Mouse (Mus musculus): ENCODE measurements around the gene Wdr1. TPM values are rescaled to one million over a fixed set of nuclear protein-coding genes. Genes with fewer than 3 reads are reported as not detected.

Wdr1 gene
- polyA plus RNA-seq, 1 experiment from 2014 or later = 148 TPM

DNA sequence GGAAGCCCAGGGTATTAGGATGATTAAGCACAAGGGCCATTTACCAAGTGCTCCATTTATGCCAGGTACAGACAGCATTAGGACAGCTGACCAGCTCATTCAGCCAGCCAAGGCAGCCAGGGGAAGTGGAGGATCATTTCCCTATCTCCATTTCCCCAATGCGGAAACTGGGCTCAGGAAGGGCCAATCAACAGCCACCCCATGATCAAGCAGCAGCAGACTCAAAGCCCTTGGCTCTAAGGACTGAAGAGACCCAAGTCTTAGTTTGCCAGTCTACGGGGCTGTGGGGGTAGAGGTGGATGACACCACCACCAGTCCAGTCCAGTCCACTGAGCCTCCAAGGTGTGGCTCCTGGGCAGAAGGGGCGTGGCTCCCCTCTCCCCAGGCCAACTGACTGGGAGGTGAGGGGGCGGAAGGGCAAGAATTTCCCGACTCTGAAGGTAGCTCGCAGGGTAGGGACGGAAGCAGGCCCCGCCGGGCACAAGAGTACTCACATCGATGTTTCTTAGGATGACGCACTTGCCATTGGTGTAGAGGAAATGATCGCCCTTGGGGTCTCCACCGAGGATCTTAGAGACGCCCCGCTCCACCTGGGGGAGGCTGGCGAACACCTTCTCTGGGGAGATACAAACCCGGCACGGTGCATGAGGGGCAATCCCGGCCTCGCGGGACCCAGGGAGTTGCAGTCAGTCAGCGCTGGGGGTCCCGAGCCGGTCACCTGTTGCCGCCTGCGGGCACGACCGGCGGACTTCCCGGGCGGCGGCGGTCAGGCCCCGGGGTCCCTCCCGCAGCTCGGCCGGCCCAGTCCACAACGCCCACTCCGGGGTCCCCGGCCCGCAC, 2.2 kb downstream of the Wdr1 start:
- Histone ChIP-seq H3K9ac (peak overlapping the region; percentile 92), H3K4me2 (peak overlapping the region; percentile 97), H3K27me3 (no peaks in the 10 kb centered on the region), H3K27ac (replicated peaks) (peak overlapping the region; percentile 89), H3K36me3 (peaks cover 42% of the 10 kb centered on the region), H3K4me3 (peak overlapping the region; percentile 94), H3K9me3 (no peaks in the 10 kb centered on the region), H3K4me1 (replicated peaks) (peaks cover 35% of the 10 kb centered on the region)
- WGBS = under 1% methylated on average over 41 of the region's 41 CpGs
- ATAC-seq (ENCODE audit: low read depth) = peak; percentile 68

DNA sequence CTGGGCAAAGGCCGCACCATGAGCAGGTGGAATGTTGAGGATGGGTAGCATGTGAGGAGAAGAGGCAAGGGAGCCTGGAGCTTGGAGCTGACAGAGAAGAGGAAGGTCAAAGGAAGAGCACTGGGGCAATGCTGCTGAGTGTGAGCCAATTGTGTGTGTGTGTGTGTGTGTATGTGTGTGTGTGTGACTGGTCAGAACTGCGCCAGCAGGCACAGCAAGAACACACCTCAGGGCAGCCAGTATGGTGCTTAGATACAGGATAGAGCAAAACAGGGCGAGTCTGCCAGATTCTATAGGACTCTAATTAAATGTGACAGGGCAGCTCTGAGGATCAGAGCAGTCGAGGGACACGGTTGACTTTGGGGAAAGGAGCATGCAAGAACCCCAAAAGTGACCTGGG, 4.2 kb downstream of the Wdr1 start:
- Histone ChIP-seq H3K36me3 (peaks cover 59% of the 10 kb centered on the region), H3K27me3 (no peaks in the 10 kb centered on the region), H3K9ac (0 out of 2 replicates have a peak overlapping the region, but pooled peaks have one; percentile 92), H3K4me2 (no peak overlapping the region), H3K9me3 (no peaks in the 10 kb centered on the region), H3K27ac (replicated peaks) (no peak overlapping the region), H3K4me3 (no peak overlapping the region), H3K4me1 (replicated peaks) (peaks cover 47% of the 10 kb centered on the region)
- no peak for ATAC-seq (ENCODE audit: low read depth)
- WGBS = 95% methylated on average over 5 of the region's 5 CpGs

DNA sequence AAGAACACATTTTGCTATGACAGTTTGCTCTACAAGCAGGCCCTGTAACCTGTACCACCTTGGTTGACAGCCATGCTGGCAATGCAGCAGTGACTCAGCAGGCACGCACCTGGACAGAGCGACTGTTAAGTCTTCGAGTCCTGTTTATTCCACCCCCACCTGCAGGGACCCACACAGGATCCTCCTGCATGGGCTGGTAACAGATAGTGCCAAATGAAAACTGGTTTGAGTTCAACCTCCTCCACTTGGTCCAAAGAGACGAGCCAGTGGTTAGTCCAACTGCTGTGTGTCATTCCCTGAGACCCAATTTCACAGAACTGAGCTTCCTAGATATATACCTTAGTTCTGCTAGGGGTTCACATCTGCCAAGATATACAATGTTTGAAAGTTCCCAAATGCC, 5.2 kb downstream of the Wdr1 start:
- Histone ChIP-seq H3K4me3 (no peak overlapping the region), H3K4me1 (replicated peaks) (peaks cover 49% of the 10 kb centered on the region), H3K27ac (replicated peaks) (no peak overlapping the region), H3K27me3 (no peaks in the 10 kb centered on the region), H3K36me3 (peaks cover 64% of the 10 kb centered on the region), H3K9ac (no peak overlapping the region), H3K4me2 (no peak overlapping the region), H3K9me3 (no peaks in the 10 kb centered on the region)
- ATAC-seq (ENCODE audit: low read depth) = no peak
- 92% methylated on average over 4 of the region's 4 CpGs for WGBS

DNA sequence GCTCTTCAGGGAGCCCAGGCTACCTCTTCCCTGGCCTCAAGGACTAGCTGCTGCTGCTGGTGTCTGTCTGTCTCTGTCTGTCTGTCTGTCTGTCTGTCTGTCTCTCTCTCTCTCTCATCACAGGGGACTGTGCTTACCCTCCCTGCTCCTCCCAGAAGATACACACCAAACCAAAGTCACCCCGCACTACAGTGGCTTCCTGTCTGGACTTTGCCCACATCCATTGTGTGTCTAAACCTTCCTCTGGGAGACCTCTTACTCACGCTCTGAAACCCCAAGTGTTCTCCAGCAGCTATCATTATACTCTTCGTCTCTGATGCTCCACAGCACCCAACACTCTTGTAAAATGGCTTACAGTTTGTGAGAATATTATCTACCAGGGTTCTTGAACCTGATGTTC, 6.6 kb downstream of the Wdr1 start:
- H3K27me3 ChIP-seq = no peaks in the 10 kb centered on the region
- no peak for ATAC-seq (ENCODE audit: low read depth)
- H3K4me2 ChIP-seq = no peak overlapping the region
- no peak overlapping the region for H3K27ac ChIP-seq (replicated peaks)
- no peak overlapping the region for H3K4me3 ChIP-seq
- peaks cover 41% of the 10 kb centered on the region for H3K4me1 ChIP-seq (replicated peaks)
- 88% methylated on average over 3 of the region's 3 CpGs for WGBS
- no peak overlapping the region for H3K9ac ChIP-seq
- no peaks in the 10 kb centered on the region for H3K9me3 ChIP-seq
- H3K36me3 ChIP-seq = peaks cover 78% of the 10 kb centered on the region

DNA sequence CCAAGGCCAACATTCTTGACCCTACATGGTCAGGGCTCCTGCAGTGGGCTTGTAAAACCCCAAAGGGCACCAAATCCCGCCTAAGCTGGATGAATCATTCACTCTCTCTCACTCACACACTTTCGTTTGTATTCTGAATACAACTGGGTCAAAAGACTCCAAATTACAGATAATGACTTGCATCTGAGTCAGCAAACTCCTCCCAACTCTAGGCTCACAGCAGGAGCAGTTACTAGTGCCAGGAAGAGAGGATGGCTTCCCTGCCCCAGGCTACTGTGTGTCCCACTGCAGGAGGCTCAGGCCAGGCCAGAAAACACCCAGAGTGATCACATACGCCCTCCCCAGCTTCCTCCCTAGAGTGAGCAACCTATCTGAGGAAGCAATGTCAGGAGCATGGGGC, 9.1 kb downstream of the Wdr1 start:
- Histone ChIP-seq H3K27ac (replicated peaks) (no peak overlapping the region), H3K36me3 (peaks cover 91% of the 10 kb centered on the region)
- WGBS = 28% methylated on average over 3 of the region's 3 CpGs

DNA sequence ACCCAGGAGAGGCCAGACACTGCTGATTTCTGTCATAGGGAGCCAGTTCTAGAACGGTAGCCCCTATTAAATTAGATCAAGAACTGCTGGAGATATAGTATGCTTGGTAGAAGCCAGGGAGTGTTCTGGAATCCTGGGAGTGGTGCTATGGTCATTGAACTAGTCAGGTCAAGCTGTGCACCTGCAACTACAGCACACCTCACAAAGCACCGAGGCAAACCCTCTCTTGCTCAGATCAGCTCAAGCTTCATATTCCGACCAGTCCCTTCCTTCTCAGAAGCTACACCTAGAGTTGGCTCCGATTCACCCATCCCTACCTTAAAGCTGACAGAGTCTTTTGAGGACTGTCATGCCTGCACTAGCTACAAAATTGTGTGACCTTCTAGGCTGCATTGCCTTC, 9.5 kb downstream of the Wdr1 start:
- ATAC-seq (ENCODE audit: low read depth) = no peak
- Histone ChIP-seq H3K9ac (no peak overlapping the region), H3K27me3 (no peaks in the 10 kb centered on the region), H3K4me3 (no peak overlapping the region), H3K4me1 (replicated peaks) (peaks cover 35% of the 10 kb centered on the region), H3K4me2 (no peak overlapping the region), H3K36me3 (peaks cover 91% of the 10 kb centered on the region), H3K27ac (replicated peaks) (no peak overlapping the region), H3K9me3 (no peaks in the 10 kb centered on the region)
- 92% methylated on average over 4 of the region's 4 CpGs for WGBS

More for the DNA sequence above, 9.1 kb downstream of the Wdr1 start:
- Histone ChIP-seq H3K9me3 (no peaks in the 10 kb centered on the region), H3K27me3 (no peaks in the 10 kb centered on the region), H3K4me3 (no peak overlapping the region), H3K4me2 (no peak overlapping the region), H3K9ac (no peak overlapping the region), H3K4me1 (replicated peaks) (peaks cover 40% of the 10 kb centered on the region)
- no peak for ATAC-seq (ENCODE audit: low read depth)

DNA sequence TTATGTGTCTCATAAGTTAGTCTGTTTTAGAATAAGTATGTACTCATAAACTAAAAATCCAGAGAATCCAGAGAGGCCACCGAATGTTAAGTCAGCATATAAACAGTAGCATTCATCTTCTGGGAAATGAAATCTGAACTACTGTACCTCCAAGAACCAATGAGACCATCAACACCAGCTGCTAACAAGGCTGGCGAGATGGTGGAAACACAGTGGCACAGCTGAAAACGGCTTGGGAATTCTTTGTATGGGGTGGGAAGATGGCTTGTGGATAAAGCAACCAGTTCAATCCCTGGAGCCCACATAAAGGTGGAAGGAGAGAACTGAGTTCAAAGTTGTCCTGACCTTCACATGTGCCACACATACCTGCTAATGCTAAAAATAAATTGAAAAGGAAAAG, 10.4 kb downstream of the Wdr1 start:
- no peak overlapping the region for H3K4me3 ChIP-seq
- ATAC-seq (ENCODE audit: low read depth) = no peak
- H3K27me3 ChIP-seq = no peaks in the 10 kb centered on the region
- no peak overlapping the region for H3K27ac ChIP-seq (replicated peaks)
- H3K4me2 ChIP-seq = no peak overlapping the region
- peaks cover 38% of the 10 kb centered on the region for H3K4me1 ChIP-seq (replicated peaks)
- H3K9ac ChIP-seq = no peak overlapping the region
- 86% methylated on average over 3 of the region's 3 CpGs for WGBS
- H3K36me3 ChIP-seq = peaks cover 91% of the 10 kb centered on the region
- H3K9me3 ChIP-seq = no peaks in the 10 kb centered on the region

DNA sequence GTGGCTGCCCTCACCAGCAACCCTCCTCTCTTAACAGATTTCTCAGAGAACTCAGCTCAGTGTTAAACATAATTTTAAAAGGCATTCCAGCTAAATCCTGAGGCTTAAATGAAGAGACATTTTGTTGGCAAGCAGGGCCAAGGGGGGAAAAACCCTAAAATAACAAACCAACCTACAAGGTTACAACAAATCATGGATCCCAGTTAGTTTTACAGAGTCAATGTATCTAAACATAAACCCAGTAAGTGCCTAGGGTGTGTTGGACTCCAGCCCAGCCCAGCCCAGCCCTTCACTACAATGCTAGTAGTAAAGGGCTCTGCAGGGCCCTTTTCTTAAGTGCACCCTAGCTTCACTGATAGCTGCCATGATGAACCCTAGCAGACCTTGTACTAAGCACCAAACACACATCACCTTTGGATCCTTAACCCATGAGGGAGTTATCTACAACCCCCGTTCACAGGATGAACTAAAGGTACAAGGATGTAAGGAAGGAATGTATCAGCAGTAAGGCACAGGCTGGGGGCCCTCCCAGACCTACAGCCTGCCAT, 12.7 kb downstream of the Wdr1 start:
- no peaks in the 10 kb centered on the region for H3K9me3 ChIP-seq
- peaks cover 93% of the 10 kb centered on the region for H3K36me3 ChIP-seq
- H3K4me2 ChIP-seq = no peak overlapping the region
- no peak overlapping the region for H3K4me3 ChIP-seq
- peaks cover 38% of the 10 kb centered on the region for H3K4me1 ChIP-seq (replicated peaks)
- H3K27ac ChIP-seq (replicated peaks) = no peak overlapping the region; the same call in 1 of the 2 replicates
- ATAC-seq (ENCODE audit: low read depth) = no peak
- 93% methylated on average over 1 of the region's 1 CpGs for WGBS
- H3K27me3 ChIP-seq = no peaks in the 10 kb centered on the region
- H3K9ac ChIP-seq = no peak overlapping the region

DNA sequence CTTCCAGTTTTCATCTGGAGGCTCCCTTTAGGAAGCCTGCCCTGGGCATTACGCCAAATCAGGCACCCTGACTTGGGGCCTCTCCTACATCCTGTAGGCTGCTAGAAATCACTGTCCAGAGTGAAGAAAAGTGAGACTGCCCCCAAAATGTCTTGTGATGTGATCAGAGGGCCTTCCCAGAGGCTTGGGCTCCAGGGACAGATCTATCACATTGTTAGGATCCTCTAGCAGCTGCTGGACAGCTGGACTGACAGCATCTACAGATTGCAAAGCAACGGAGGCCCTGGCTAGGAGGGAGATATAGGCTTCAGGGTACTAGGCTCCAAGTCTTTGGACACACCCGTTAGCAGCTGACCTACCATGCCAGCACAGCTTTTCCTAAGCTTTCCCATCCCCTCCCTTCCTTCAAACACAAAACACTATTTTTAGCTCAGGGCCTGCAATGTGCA, 13.5 kb downstream of the Wdr1 start:
- no peak overlapping the region for H3K9ac ChIP-seq
- H3K36me3 ChIP-seq = peaks cover 95% of the 10 kb centered on the region
- H3K27me3 ChIP-seq = no peaks in the 10 kb centered on the region
- H3K4me1 ChIP-seq (replicated peaks) = peaks cover 34% of the 10 kb centered on the region
- peak overlapping the region; percentile 61 for H3K27ac ChIP-seq (replicated peaks)
- H3K4me3 ChIP-seq = no peak overlapping the region
- no peak for ATAC-seq (ENCODE audit: low read depth)
- H3K9me3 ChIP-seq = no peaks in the 10 kb centered on the region
- WGBS = 77% methylated on average over 3 of the region's 3 CpGs
- H3K4me2 ChIP-seq = no peak overlapping the region

DNA sequence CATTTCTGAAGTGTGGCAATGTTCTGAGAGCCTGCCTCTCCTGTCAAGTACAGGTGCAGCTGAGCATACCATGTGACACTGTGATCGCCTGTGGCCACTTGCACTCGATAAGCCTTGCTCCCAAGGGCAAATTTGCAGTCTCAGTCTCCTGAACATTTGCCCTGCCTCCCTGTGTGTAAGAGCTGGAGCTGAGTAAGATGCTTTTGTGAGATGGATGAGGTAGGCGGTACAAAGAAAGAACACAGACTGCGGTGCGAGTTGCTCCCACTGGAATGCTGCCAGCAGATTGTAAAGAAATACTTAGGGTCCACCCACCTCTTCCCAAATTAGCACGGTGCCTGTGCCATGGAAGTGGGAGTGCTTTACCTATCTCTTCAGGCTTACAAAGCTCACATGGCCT, 15.6 kb downstream of the Wdr1 start:
- no peak overlapping the region for H3K9ac ChIP-seq
- peaks cover 100% of the 10 kb centered on the region for H3K36me3 ChIP-seq
- ATAC-seq (ENCODE audit: low read depth) = no peak
- H3K9me3 ChIP-seq = no peaks in the 10 kb centered on the region
- 44% methylated on average over 6 of the region's 6 CpGs for WGBS
- peaks cover 26% of the 10 kb centered on the region for H3K4me1 ChIP-seq (replicated peaks)
- no peak overlapping the region for H3K27ac ChIP-seq (replicated peaks)
- H3K4me3 ChIP-seq = no peak overlapping the region
- no peak overlapping the region for H3K4me2 ChIP-seq
- no peaks in the 10 kb centered on the region for H3K27me3 ChIP-seq

DNA sequence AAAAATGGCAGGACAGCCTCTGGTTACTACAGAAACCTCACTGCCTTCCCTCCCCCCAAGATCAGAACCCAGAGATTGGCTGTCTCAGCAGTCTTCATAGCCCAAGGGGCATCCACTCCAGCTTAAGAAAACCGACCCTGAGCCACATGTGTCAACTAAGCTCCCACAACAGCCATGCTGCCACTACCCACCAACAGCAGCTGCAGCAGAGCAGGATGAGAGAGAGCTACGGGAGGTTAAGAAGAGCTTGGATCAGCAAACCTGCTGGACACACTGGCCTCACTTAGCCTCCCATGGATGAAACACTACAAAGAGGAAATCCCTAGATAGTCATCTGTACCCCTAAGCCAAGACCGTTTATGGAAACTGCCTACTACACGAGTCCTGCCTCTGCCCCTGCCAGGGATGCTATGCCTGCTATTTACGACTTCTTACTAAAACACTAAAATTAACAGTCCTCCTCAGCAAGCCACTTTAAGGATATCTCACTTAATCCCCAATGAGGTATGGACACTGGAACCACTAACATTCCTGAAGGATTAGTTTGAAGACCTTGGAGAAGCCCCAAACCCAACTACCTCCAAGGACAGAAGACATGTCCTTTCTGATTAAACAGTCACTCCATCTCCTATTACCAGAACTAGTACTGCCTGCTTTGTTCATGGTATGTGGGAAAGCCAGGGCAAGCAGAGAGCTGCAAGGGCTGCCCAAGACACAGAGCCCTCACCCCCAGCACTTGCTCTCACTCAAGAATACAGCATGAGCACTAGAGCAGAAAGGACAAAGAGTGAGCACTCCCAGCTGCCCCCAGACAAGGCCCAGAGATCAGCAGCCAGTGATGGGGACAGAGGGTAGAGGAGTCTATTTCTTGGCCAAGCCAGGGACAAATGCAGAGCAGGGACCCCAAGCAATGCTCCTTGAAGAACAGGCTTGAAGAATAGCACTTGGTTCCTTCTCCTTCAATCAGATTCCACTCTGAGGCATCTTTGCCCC, 18.3 kb downstream of the Wdr1 start:
- ATAC-seq (ENCODE audit: low read depth) = no peak
- Histone ChIP-seq H3K27ac (replicated peaks) (no peak overlapping the region), H3K4me1 (replicated peaks) (peaks cover 15% of the 10 kb centered on the region), H3K9me3 (no peaks in the 10 kb centered on the region), H3K36me3 (peaks cover 100% of the 10 kb centered on the region), H3K9ac (no peak overlapping the region), H3K27me3 (no peaks in the 10 kb centered on the region), H3K4me2 (no peak overlapping the region), H3K4me3 (no peak overlapping the region)
- 67% methylated on average over 5 of the region's 5 CpGs for WGBS

Measured in neural tube, embryonic 13.5 days (tissue).